ENCODE assay signal across 8 mouse cellular contexts in the genomic region with DNA sequence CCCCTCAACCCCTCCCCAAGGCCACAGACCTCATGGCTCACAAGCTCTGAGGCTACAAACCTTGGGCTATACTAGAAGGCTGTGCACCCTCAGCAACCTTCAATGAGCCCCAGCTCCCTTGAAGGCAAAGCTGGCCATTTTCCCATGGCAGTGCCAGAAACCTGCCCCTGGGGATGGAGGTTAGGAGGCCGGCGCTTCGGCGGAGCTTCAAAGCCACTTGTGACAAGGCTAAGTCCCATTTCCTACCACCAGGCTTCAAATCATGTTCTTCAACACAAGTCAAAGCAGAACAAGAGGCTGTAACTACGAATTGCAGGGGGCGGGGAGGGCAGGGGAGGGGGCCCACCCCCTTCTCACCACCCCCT. TPM values are rescaled to one million over a fixed set of nuclear protein-coding genes. Genes with fewer than 3 reads are reported as not detected.
A peak's percentile ranks its signal among the peaks of the same experiment; 100 is the strongest.
DNase-seq lines count a peak whose midpoint lies in the region; ATAC-seq and TF ChIP-seq lines count a peak whose summit lies in the region.

No protein-coding gene starts in this region.

- peak overlapping the region; percentile 87 for H3K4me3 ChIP-seq in gastrocnemius, adult 2 months
- H3K4me3 ChIP-seq in liver, embryonic 12.5 days, result no peak overlapping the region

- peak overlapping the region; percentile 56 for H3K4me2 ChIP-seq in liver, embryonic 12.5 days

- no peaks in the 10 kb centered on the region for H3K9me3 ChIP-seq in liver, embryonic 12.5 days (replicated peaks)

- TF ChIP-seq CTCF in gastrocnemius, adult 2 months (IDR thresholded peaks at IDR 0.05), result 0 out of 2 replicates have a peak, but pooled peaks have one; percentile 0

- no peak for ATAC-seq in liver, embryonic 12.5 days

- peaks cover 89% of the 10 kb centered on the region for H3K4me1 ChIP-seq in liver, embryonic 12.5 days

- intact Hi-C loops in gastrocnemius, adult 2 months (cut with DNase I), result loop anchor here (5.0 kb wide), 1 partner anchor 211 kb away; no protein-coding TSS in a partner anchor
- intact Hi-C loops in gastrocnemius, postnatal 36 days (cut with DNase I), result no loop called here

- H3K27ac ChIP-seq in gastrocnemius, adult 2 months, result peak overlapping the region; percentile 97
- 0 out of 2 replicates have a peak overlapping the region, but pooled peaks have one; percentile 36 for H3K27ac ChIP-seq in liver, embryonic 12.5 days

- H3K27me3 ChIP-seq in liver, embryonic 12.5 days (replicated peaks), result peaks cover 46% of the 10 kb centered on the region

- H3K36me3 ChIP-seq in liver, embryonic 12.5 days, result peaks cover 27% of the 10 kb centered on the region

- WGBS in liver, embryonic 12.5 days (ENCODE audit: insufficient replicate concordance), result 50% methylated on average over 6 of the region's 6 CpGs

- no peak overlapping the region for H3K9ac ChIP-seq in liver, embryonic 12.5 days

- peak; percentile 57 for DNase-seq in gastrocnemius, adult 2 months
- no peak for DNase-seq in gastrocnemius, postnatal 36 days
- DNase-seq in thymus, postnatal 0 days (ENCODE audit: low spot score), result peak; percentile 64
- no peak for DNase-seq in thymus, postnatal 25 days
- DNase-seq in right cerebral cortex, postnatal 25 days, result no peak
- DNase-seq in c-Kit-positive CD71-positive TER-119-positive erythroid progenitor cells, embryonic 14.5 days (ENCODE audit: low spot score), result no peak
- DNase-seq in gastrocnemius, adult 8-10 months (ENCODE audit: low spot score in 2 of 2), result no peak

RNA-seq across cellular contexts. Expression of gene Rflna, which starts 53.3 kb away (rescaled TPM):
- total RNA-seq in gastrocnemius, adult 2 months (2021), result not detected
- total RNA-seq in gastrocnemius, postnatal 36 days (2021), result under 1 TPM in 1 of 2 experiments, not detected in 1; 0.15 TPM
- polyA plus RNA-seq in thymus, postnatal 0 days (2015; fragmentation: Nextera tagmentation; extraction: Ambion mirVana), result 0.51 and 0.61 TPM in 2 replicates
- polyA plus RNA-seq in liver, embryonic 12.5 days (2016; fragmentation: Nextera tagmentation; extraction: Ambion mirVana), result 0.45 and 0.69 TPM in 2 replicates
- total RNA-seq in gastrocnemius, adult 8-10 months (2022), result under 1 TPM in 1 of 4 experiments, not detected in 3; 0.19 TPM

Comparison
In these comparisons a context has a peak if more than half of its experiments do, and no peak if none do; other contexts are left out.
1. DNase-seq: peak in gastrocnemius, adult 2 months (single experiment) and thymus, postnatal 0 days (single experiment); none in gastrocnemius, postnatal 36 days (0 of 2), thymus, postnatal 25 days (single experiment), right cerebral cortex, postnatal 25 days (single experiment), c-Kit-positive CD71-positive TER-119-positive erythroid progenitor cells, embryonic 14.5 days (single experiment) and gastrocnemius, adult 8-10 months (0 of 2).